Mouse (Mus musculus): ENCODE results near the gene Zfp651. TPM values are rescaled to one million over a fixed set of nuclear protein-coding genes. Genes with fewer than 3 reads are reported as not detected.

The Zfp651 gene
- polyA plus RNA-seq, 1 experiment from 2014 or later = 13.7 TPM

GRCm38 (mm10) chr9:121791757-121792521, 32.8 kb downstream of the Zfp651 start, which contains the start of gene Hhatl:
Hhatl (minus strand) TSS chr9:121792507.
- Histone ChIP-seq H3K4me1 (ENCODE audit: control insufficient read depth, insufficient read depth, low read length) (no peaks in the 10 kb centered on the region; the same call in 1 of the 2 replicates), H3K27ac (ENCODE audit: low read length) (no peak within 1 kb of the TSS), H3K27me3 (ENCODE audit: control insufficient read depth, insufficient read depth, low read length) (no peaks in the 10 kb centered on the region), H3K9me3 (ENCODE audit: control insufficient read depth, low read depth, low read length) (no peaks in the 10 kb centered on the region), H3K4me3 (ENCODE audit: low read depth, low read length) (no peak within 1 kb of the TSS), H3K36me3 (ENCODE audit: control insufficient read depth, insufficient read depth, low read length) (no peaks in the 10 kb centered on the region), H3K9ac (replicated peaks; ENCODE audit: low read depth, low read length) (no peak within 1 kb of the TSS), H3K4me2 (replicated peaks; ENCODE audit: low read depth, low read length) (no peak within 1 kb of the TSS)
- 43% methylated on average over 23 of the region's 24 CpGs for WGBS
- ATAC-seq (ENCODE audit: insufficient number of reproducible peaks, insufficient read depth, low FRiP score, low read depth) = no peak

- Histone ChIP-seq H3K4me3 (ENCODE audit: low read depth, low read length) (no peak overlapping the region), H3K27ac (ENCODE audit: low read length) (no peak overlapping the region), H3K9me3 (ENCODE audit: control insufficient read depth, low read depth, low read length) (no peaks in the 10 kb centered on the region), H3K4me2 (replicated peaks; ENCODE audit: low read depth, low read length) (no peak overlapping the region), H3K4me1 (ENCODE audit: control insufficient read depth, insufficient read depth, low read length) (no peaks in the 10 kb centered on the region; the same call in 1 of the 2 replicates), H3K9ac (replicated peaks; ENCODE audit: low read depth, low read length) (no peak overlapping the region), H3K36me3 (ENCODE audit: control insufficient read depth, insufficient read depth, low read length) (no peaks in the 10 kb centered on the region), H3K27me3 (ENCODE audit: control insufficient read depth, insufficient read depth, low read length) (no peaks in the 10 kb centered on the region)
- no peak for ATAC-seq (ENCODE audit: insufficient number of reproducible peaks, insufficient read depth, low FRiP score, low read depth)
- WGBS = 60% methylated on average over 1 of the region's 1 CpGs
These were observed 35.9 kb downstream of the Zfp651 start for GRCm38 (mm10) chr9:121794972-121795539.

GRCm38 (mm10) chr9:121797722-121798121, 38.6 kb downstream of the Zfp651 start:
- Histone ChIP-seq H3K4me2 (replicated peaks; ENCODE audit: low read depth, low read length) (peak overlapping the region; percentile 8; the same call in 1 of the 2 replicates), H3K9me3 (ENCODE audit: control insufficient read depth, low read depth, low read length) (no peaks in the 10 kb centered on the region), H3K36me3 (ENCODE audit: control insufficient read depth, insufficient read depth, low read length) (no peaks in the 10 kb centered on the region), H3K27ac (ENCODE audit: low read length) (no peak overlapping the region), H3K4me1 (ENCODE audit: control insufficient read depth, insufficient read depth, low read length) (no peaks in the 10 kb centered on the region), H3K4me3 (ENCODE audit: low read depth, low read length) (no peak overlapping the region), H3K27me3 (ENCODE audit: control insufficient read depth, insufficient read depth, low read length) (no peaks in the 10 kb centered on the region), H3K9ac (replicated peaks; ENCODE audit: low read depth, low read length) (no peak overlapping the region)
- WGBS = 13% methylated on average over 12 of the region's 12 CpGs
- peak; percentile 70 for ATAC-seq (ENCODE audit: insufficient number of reproducible peaks, insufficient read depth, low FRiP score, low read depth)

GRCm38 (mm10) chr9:121798887-121799520, 39.9 kb downstream of the Zfp651 start:
- WGBS = 45% methylated on average over 6 of the region's 6 CpGs

GRCm38 (mm10) chr9:121802747-121803146, 43.6 kb downstream of the Zfp651 start:
- Histone ChIP-seq H3K4me2 (replicated peaks; ENCODE audit: low read depth, low read length) (no peak overlapping the region), H3K9ac (replicated peaks; ENCODE audit: low read depth, low read length) (no peak overlapping the region), H3K27me3 (ENCODE audit: control insufficient read depth, insufficient read depth, low read length) (no peaks in the 10 kb centered on the region), H3K4me1 (ENCODE audit: control insufficient read depth, insufficient read depth, low read length) (no peaks in the 10 kb centered on the region), H3K9me3 (ENCODE audit: control insufficient read depth, low read depth, low read length) (no peaks in the 10 kb centered on the region), H3K27ac (ENCODE audit: low read length) (no peak overlapping the region), H3K36me3 (ENCODE audit: control insufficient read depth, insufficient read depth, low read length) (no peaks in the 10 kb centered on the region), H3K4me3 (ENCODE audit: low read depth, low read length) (no peak overlapping the region)
- 46% methylated on average over 7 of the region's 7 CpGs for WGBS
- ATAC-seq (ENCODE audit: insufficient number of reproducible peaks, insufficient read depth, low FRiP score, low read depth) = no peak

More at GRCm38 (mm10) chr9:121798887-121799520, 39.9 kb downstream of the Zfp651 start:
- H3K4me1 ChIP-seq (ENCODE audit: control insufficient read depth, insufficient read depth, low read length) = no peaks in the 10 kb centered on the region
- H3K9me3 ChIP-seq (ENCODE audit: control insufficient read depth, low read depth, low read length) = no peaks in the 10 kb centered on the region
- ATAC-seq (ENCODE audit: insufficient number of reproducible peaks, insufficient read depth, low FRiP score, low read depth) = no peak
- no peak overlapping the region for H3K4me2 ChIP-seq (replicated peaks; ENCODE audit: low read depth, low read length)
- no peak overlapping the region for H3K27ac ChIP-seq (ENCODE audit: low read length)
- no peak overlapping the region for H3K9ac ChIP-seq (replicated peaks; ENCODE audit: low read depth, low read length)
- no peaks in the 10 kb centered on the region for H3K36me3 ChIP-seq (ENCODE audit: control insufficient read depth, insufficient read depth, low read length)
- H3K4me3 ChIP-seq (ENCODE audit: low read depth, low read length) = no peak overlapping the region
- H3K27me3 ChIP-seq (ENCODE audit: control insufficient read depth, insufficient read depth, low read length) = no peaks in the 10 kb centered on the region

- Histone ChIP-seq H3K36me3 (ENCODE audit: control insufficient read depth, insufficient read depth, low read length) (no peaks in the 10 kb centered on the region), H3K27me3 (ENCODE audit: control insufficient read depth, insufficient read depth, low read length) (no peaks in the 10 kb centered on the region), H3K4me2 (replicated peaks; ENCODE audit: low read depth, low read length) (no peak overlapping the region), H3K9ac (replicated peaks; ENCODE audit: low read depth, low read length) (no peak overlapping the region), H3K4me1 (ENCODE audit: control insufficient read depth, insufficient read depth, low read length) (0 out of 2 replicates have a peak, but pooled peaks cover 6% of the 10 kb centered on the region), H3K9me3 (ENCODE audit: control insufficient read depth, low read depth, low read length) (no peaks in the 10 kb centered on the region), H3K27ac (ENCODE audit: low read length) (no peak overlapping the region), H3K4me3 (ENCODE audit: low read depth, low read length) (no peak overlapping the region)
- WGBS = 65% methylated on average over 1 of the region's 1 CpGs
- no peak for ATAC-seq (ENCODE audit: insufficient number of reproducible peaks, insufficient read depth, low FRiP score, low read depth)
These were observed 48.4 kb downstream of the Zfp651 start for GRCm38 (mm10) chr9:121807546-121807945.

- no peak overlapping the region for H3K27ac ChIP-seq (ENCODE audit: low read length)
- 62% methylated on average over 7 of the region's 7 CpGs for WGBS
- no peak overlapping the region for H3K9ac ChIP-seq (replicated peaks; ENCODE audit: low read depth, low read length)
- H3K4me1 ChIP-seq (ENCODE audit: control insufficient read depth, insufficient read depth, low read length) = 0 out of 2 replicates have a peak, but pooled peaks cover 6% of the 10 kb centered on the region
- no peaks in the 10 kb centered on the region for H3K9me3 ChIP-seq (ENCODE audit: control insufficient read depth, low read depth, low read length)
- H3K4me2 ChIP-seq (replicated peaks; ENCODE audit: low read depth, low read length) = no peak overlapping the region
- H3K27me3 ChIP-seq (ENCODE audit: control insufficient read depth, insufficient read depth, low read length) = no peaks in the 10 kb centered on the region
- no peak for ATAC-seq (ENCODE audit: insufficient number of reproducible peaks, insufficient read depth, low FRiP score, low read depth)
- no peaks in the 10 kb centered on the region for H3K36me3 ChIP-seq (ENCODE audit: control insufficient read depth, insufficient read depth, low read length)
- no peak overlapping the region for H3K4me3 ChIP-seq (ENCODE audit: low read depth, low read length)
These were observed 48.8 kb downstream of the Zfp651 start for GRCm38 (mm10) chr9:121807947-121808346.

- no peak for ATAC-seq (ENCODE audit: insufficient number of reproducible peaks, insufficient read depth, low FRiP score, low read depth)
- H3K27ac ChIP-seq (ENCODE audit: low read length) = no peak overlapping the region
- no peaks in the 10 kb centered on the region for H3K36me3 ChIP-seq (ENCODE audit: control insufficient read depth, insufficient read depth, low read length)
- no peak overlapping the region for H3K4me2 ChIP-seq (replicated peaks; ENCODE audit: low read depth, low read length)
- H3K9ac ChIP-seq (replicated peaks; ENCODE audit: low read depth, low read length) = no peak overlapping the region
- 59% methylated on average over 3 of the region's 3 CpGs for WGBS
- no peaks in the 10 kb centered on the region for H3K9me3 ChIP-seq (ENCODE audit: control insufficient read depth, low read depth, low read length)
- H3K4me3 ChIP-seq (ENCODE audit: low read depth, low read length) = no peak overlapping the region
- H3K27me3 ChIP-seq (ENCODE audit: control insufficient read depth, insufficient read depth, low read length) = no peaks in the 10 kb centered on the region
- 0 out of 2 replicates have a peak, but pooled peaks cover 6% of the 10 kb centered on the region for H3K4me1 ChIP-seq (ENCODE audit: control insufficient read depth, insufficient read depth, low read length)
These were observed 49.4 kb downstream of the Zfp651 start for GRCm38 (mm10) chr9:121808511-121808910.

Measured in stomach, embryonic 14.5 days (tissue).